Mouse (Mus musculus): ENCODE data around the gene Card9. TPM values are rescaled to one million over a fixed set of nuclear protein-coding genes. Genes with fewer than 3 reads are reported as not detected.

Gene Card9
- total RNA-seq, 2 experiments from 2014 or later, result 1.1 to 1.2 TPM

DNA sequence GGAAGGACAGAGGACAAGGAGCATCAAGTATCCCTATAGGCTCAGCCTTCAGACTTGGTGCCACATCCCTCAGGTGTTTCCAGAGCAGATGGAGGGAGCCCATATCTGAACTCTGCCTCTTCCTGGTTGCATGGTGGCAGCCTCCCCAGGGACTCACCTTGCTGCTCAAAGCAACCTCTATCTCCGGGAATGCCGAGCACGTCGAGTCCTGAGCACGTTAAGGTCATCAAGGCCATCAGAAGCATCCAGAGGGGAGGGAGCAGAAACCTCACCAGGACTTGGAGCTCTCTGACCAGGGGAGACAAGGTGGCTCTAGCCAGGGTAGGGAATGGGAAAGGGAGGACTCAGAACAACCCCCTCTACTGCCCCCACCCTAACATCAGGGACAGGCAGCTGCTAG lies 2.8 kb upstream of the Card9 start:
- no peak for DNase-seq (ENCODE audit: low spot score in 2 of 2)

DNA sequence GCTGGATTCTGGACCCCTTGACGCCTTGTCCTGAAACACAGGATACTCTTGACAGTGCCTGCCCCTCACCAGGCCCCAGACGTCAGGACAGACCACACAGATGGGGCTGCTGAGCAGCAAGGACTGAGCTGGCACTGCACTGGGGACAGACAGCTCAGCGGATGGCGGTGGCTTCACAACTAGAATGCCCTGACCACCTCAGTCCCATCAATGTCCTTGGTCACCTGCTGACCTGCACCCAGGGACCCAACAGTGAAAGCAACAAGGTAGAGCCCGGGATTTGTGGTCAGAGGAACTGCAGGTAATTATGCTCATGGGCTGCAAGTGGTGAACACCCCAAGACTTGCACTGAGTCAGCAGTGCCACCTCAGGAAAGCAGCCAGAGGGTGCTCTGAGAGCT lies 2.3 kb upstream of the Card9 start:
- no peak for DNase-seq (ENCODE audit: low spot score in 2 of 2)

DNA sequence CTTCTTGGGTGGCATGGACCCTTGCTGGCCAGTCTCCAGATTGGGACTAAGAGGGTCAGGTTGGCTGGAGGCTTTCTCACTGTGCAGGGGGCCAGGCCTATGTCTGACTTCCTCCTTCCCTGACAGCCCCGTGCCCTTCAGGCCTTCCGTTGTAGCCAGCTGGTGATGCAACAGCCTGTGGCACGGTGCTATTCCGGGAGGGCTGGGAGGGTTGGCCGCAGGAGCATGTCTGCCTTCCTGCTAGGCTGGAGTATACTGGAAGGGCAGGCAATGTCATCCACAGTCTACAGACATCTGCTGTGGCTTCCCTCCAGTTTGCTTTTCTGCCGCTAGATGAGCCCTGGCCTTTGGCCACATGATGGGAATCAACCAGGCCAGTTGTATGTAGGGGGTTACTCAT lies 735 bp downstream of the Card9 start:
- DNase-seq (ENCODE audit: low spot score in 2 of 2), result no peak

DNA sequence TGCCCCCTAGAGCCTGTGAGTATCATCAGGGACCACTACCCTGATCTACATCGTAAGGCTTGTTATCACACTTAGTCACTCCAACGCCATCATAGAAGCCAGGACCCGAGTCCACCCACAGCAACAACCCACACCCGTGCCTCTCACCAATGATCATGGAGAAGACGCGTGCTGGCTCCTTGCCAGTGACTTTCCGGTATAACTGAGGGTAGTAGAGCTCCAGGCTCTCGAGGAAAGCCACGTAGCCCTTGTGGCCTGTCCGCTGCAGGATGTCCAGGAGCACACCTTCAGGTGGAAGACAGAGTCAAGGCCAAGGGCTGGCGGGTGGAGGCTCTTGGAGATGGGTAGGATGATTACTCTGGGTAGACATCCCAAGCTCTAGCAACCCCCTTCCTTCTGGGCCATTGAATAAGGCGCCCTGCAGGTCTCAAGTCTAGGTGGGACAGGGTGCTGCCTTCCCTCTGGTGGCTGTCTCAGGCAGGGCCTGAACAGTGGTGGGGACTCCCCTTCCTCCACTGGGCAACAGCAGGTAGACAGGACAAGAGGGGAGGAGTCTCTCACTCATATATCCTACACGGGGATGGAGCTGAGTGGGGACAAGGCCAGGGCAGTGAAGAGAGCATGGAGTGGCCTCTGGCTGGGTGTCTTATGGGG lies 1.9 kb downstream of the Card9 start:
- no peak for DNase-seq (ENCODE audit: low spot score in 2 of 2)

DNA sequence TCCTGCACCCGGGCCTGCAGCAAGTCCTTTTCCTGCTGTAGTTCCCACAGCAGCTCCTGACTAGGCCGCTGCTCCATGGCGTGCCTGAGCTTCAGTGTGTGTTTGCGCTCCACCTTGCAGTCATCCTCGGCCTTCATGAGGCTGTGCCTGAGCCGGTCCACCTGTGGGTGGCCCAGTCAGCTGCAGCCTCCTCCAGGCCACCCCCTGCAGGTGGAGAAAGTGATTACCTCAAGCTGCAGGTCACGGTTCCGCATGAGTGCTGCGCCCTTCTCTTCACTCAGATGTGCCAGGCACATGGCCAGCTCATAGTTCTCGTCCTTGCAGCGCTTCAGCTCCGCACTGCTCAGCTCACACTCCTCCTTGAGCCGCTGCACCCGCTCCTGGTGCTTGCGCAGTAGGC lies 3.2 kb downstream of the Card9 start:
- DNase-seq (ENCODE audit: low spot score in 2 of 2), result no peak

DNA sequence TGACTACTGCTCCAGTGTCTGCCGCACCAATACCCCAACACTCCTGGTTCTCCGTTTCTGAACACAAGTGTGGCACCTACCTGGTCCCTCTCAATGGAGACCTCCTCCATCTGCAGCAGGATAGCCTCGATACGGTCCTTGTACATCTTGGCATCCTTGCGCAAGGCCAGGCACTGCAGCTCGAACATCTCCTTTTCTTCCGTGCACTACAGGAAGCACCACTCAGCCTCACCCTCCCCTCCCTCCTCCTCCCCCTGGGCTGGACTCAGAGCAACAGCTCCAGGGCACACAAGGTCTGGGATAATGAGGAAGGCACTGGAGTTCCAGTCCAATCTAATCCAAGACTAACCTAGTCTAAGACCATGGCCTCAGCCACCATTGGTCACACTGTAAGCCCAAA lies 4.0 kb downstream of the Card9 start:
- DNase-seq (ENCODE audit: low spot score in 2 of 2), result no peak

DNA sequence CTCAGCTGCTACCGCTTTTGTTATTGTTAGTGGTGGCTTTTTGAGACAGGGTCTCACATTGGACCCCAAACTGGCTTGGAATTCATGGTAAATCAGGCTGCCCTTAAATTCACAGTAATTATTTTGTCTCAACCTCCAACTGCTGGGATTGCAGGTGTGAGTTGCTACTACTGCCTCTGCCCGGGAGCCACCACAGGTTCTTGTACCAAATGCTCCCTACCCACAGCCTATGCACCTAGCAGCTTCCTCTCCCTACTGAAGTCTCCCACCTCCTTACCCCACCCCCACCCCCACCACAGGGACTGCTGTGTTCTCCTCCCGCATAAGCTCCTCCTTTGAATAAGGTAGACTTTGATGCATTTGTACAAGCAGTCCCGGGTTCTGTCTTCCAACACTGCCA lies 4.5 kb downstream of the Card9 start:
- DNase-seq (ENCODE audit: low spot score in 2 of 2), result no peak

DNA sequence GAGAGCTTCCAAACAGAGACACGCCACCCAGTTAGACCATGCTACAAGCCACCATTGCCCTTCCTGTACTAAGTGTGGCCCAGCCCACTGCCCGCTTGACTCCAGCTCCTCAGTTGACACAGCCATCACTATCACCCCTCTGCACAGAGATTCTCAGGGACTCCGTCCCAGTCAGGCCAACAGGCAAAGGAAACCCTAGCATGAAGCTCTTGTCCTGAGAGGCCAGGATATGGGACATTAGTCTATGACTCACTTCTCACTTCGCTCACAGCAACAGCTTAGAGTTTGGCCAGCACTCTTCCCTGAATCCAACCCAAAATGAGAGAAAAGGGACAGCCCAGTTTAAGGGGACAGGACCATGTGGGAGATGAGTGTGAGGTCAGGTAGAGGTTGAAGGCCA lies 6.3 kb downstream of the Card9 start:
- DNase-seq (ENCODE audit: low spot score in 2 of 2), result no peak

DNA sequence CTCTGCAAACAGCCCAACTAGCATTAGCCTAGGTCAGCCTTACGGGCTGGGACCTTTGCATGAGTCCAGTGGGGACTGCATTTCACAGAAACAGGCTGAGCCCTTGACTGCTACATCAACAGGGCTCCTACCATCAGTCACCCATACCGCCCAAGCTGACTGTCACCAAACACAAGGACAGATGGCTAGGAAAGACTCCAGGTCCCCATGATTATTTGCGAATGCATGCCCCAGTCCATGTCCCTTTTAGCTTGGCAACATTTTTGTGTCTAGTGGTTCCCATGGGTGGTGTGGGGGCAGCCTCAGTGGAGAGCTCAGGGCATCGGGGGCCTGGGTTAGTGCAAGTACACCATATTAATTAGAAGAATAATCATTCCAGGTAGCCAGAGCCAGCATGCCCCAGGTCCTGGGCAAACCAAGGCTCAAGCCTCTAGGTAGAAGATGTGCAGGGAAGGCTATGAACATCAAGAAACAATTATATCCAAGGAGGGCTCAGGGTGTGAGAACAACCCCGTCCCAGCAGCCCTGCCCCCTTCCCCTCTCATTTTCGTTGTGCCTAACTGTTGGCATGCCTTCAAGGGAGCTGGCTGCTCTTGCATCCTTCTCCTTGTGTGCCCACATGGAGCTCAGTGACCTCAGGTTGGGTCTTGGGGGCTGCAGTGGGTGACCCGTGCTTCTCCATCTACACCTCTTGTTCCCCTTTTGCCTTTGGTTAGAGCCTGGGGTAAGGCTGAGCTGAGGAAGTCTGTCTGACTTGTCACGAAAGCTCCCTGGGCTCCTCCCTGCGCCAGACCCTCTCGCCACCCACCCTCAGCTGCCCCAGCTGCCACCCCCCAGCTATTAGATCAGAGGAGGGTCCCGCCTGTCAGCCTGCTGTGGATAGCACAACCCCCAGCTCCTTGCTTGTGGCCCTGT lies 7.4 kb downstream of the Card9 start:
- no peak for DNase-seq (ENCODE audit: low spot score in 2 of 2)

DNA sequence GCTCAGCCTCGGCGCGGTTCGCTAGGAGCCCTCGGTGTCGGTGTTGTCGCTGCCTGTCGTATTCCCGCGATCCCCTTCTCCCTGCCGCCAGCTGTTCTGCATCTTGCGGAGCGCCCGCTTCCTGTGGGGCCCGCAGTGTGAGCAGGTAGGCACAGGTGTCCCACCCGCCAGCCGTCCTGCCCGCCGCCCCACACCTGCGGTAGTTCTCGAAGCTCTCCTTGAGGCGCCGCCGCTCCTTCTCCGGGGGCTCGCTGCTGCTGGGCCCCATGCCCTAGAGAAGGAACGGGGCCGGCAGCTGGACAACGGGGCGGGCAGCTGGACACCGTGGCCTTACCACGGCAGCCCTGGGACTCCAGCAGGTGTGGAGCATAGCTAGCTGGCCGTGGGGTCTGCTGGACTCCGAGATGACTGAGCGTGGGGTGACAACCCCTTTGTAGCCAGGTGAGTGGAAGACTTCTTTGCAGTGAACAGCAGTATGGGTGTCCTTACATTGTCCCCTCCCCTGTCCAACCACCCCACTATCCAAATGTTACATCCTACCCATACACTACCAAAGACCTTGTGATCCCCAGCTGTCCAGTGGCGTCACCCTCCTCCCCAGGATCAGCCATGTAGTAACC lies 8.3 kb downstream of the Card9 start:
- DNase-seq (ENCODE audit: low spot score in 2 of 2), result no peak

DNA sequence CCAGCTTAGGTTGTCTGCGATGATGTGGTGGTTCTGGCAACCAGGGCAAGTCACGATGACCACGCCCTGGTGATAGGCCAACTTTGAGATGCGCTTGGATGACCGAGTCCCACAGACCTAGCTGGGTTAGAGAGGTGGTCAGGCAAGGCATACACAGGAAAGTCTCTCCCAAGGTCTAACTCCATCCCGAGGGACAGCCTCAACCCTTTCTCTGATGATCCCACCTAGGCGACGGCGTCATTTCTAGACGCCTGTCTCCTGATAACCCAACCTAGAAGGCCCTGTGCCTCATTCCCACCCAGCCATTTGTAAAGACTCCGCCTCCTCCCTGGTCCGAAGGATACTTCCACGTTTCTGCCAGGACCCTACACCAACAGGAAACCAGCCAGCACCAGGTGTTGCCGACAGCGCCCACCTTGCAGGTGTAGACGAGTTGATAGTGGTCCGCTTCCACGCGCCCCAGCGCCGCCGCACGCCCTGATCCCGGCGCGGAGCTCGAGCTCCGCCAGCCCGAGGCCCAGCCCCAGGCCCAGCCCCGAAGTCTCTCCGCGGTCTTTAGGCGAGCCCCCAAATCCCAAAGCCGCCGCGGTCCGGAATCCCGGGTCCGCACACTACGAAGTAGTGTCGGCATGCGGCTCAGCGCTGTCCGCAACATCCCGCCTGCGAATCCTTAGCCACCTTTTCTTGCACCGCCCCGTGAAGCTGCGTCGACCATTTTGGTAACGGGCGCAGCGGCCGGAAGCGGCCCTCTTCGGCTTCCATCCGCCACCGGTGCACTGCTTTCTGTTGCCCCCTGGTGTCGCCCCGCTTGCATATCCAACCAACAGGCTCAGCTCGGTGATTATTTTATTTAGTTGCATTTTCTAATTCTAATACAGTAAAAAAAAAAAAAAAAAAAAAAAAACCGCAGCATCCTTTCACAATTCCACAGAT lies 9.1 kb downstream of the Card9 start, which contains the start of gene Dnlz:
Dnlz (minus strand) TSS at position 753 of the 933 bp plus-strand sequence.
- DNase-seq (ENCODE audit: low spot score in 2 of 2), result peak; percentile 84

DNA sequence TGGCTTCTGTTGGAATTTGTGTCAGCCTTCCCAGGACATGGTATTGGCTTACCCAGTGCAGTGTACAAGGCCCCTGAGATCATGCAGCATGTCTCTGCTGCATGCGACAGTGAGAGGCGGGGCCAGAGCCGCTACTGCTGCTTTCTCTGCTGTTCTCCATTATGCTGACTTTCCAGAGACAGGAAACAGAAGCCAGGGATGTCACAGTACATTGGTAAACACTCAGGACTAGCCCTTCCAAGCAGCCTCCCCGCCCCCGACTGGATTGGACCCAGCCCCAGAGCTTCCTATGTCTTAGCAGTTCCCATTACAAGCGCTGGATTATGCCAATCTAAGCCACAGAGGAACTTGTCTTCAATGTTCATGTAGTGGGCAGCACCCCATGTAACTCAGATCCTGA lies 12.5 kb downstream of the Card9 start:
- DNase-seq (ENCODE audit: low spot score in 2 of 2), result no peak

DNA sequence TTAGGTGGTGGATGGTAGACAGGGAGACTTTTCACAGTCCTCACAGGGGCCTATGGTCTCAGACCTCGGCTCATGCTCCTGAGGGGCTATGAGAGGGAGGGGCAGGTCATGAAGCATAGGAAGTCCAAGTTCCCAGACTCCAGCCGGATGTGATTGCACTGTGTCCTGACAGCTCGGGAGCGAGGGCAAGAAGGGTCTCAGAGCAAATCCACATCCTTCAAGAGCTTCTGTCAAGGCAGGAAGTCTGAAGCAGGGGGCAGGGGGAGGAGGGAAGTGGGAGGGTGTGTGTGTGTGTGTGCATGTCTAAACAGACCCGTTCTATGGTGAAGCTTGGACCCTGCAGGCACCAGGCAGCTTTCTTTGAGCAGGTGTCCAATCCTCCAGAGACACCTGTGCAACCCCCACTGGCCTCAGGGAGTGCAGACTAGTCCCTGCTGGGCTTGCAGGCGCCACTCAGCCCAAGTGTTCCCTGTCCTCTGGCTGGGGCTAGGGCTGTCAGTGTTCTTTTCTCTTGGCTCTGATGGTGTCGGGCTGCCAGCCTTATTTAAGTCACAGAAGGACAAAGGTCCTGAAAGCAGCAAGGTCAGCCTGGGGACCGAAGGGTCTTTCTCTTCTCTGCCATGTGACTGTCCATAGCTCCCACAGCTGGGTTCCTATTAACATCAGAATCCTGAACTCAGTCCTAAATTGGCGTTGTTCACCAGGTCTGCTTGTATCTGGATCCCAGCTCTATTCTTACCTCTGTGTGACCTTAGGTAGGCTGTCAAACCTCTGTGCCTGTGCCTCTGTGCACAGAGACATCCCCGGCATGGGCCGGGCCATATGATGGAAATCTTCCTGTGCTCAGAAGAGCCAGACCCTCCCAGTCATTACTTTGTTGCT lies 17.9 kb downstream of the Card9 start:
- no peak for DNase-seq (ENCODE audit: low spot score in 2 of 2)

DNA sequence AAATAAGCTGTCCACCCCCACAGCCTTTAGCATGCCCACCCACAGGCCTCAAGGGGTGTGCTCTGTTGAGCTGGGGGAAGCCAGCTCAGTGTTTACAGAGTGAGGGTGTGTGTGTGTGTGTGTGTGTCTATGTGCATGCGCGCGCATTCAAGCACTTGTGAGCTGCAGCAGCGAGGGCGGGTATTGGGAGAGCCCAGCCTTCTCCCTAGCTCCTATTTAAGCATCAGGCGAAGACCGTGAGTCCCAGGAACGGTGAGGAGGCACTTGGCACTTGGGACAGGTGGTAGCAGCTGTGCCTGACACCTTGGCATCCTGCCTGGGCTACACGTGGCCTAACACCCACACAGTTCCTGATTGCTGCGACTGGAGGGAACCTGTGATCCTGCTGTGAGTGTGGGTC lies 18.7 kb downstream of the Card9 start:
- DNase-seq (ENCODE audit: low spot score in 2 of 2), result no peak

DNA sequence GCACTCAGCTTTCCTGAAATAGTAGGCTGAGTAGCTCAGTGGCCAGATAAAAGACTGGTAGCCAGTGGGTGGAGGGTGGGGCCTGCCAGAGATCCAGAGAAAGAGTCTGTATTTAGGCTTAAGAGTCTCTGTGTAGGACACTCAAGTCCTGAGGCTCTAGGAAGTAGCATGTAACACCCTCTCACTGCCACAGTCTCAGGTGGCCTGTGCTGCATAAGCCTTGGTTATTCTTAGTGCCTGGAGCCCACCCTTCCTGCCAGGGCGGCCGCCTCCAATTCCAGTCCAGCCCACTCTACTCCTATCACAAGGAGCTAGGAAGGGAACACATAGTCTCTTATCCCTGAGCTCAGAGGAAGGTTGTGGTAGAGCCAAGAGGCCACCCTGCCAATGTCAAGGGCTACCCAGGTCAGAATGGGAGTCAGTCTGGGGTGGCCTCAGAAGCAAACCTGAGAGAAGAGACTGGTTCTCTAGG lies 19.2 kb downstream of the Card9 start:
- DNase-seq (ENCODE audit: low spot score in 2 of 2), result no peak

DNA sequence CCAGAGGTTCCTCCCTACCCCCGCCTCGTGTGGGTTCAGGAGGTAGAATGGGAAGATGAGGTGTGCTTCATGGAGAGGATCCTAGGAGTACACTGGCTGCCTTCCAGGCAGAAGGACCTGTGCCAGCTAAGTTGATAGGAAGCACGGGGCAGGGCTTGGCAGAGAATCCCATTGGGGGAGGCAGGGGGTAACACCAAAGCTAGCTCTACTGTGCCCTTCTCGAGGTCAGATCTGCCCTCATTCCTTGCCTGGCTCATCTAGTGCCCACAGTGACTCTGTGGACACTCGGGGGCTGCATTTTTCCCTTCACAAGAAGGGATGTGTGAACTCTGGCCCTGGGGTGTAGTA lies 21.5 kb downstream of the Card9 start:
- no peak for DNase-seq (ENCODE audit: low spot score in 2 of 2)

DNA sequence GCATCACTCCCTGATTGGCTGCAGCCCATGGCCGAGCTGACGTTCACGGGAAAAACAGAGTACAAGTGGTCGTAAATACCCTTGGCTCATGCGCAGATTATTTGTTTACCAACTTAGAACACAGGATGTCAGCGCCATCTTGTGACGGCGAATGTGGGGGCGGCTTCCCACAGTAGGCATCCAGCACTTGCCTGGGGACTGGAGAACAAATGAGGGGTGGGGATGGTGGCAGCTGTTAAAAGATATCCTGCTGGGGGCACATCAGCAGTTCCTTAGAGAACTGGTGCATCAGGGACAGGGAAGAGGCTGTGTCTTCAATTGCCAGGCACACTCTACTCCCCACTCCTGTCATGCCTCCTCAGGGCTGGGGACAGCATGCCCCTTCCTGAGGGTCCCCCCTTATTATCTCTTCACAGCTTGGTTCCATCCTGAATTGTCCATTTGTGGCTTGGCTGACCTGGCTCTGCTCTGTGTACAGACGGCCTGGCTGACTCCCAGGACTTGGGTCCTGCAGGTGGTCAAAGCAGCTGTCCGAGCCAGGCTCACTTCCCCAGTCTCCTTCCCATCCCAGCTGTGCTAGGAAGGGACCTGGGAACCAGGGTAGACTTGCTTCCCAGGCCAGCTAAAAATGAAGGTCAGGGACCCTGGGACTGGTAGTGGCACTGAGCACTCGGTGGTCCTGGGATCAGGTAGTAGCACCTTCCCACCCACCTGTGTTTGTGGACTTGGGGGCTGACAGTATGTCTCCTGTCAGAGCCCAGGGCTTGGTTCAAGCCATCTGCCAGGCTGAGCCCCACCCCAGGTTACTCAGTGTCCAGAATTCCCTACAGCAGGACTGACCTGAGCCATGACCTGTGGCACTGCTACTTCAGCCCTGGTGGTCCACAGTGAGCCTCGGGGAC lies 22.2 kb downstream of the Card9 start:
- DNase-seq (ENCODE audit: low spot score in 2 of 2), result no peak

DNA sequence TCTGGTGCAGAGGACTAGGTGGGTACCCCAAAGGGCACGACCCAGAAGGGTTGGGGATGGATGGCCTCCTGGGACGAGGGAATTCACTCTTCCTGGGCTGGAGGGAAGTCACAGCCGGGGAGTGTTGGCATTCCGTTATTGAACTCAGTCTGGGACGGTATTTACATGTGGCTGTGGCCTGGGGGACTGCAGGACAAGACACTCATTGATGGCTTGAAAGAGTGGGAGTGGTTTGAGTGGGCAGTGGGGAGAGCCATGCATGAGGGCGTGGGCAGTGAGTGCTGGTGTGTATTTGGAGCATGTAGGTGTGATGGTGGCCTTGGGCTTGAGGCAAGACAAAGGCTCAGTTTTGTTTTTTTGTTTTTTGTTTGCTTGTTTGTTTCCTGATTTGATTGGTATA lies 30.0 kb downstream of the Card9 start:
- no peak for DNase-seq (ENCODE audit: low spot score in 2 of 2)

DNA sequence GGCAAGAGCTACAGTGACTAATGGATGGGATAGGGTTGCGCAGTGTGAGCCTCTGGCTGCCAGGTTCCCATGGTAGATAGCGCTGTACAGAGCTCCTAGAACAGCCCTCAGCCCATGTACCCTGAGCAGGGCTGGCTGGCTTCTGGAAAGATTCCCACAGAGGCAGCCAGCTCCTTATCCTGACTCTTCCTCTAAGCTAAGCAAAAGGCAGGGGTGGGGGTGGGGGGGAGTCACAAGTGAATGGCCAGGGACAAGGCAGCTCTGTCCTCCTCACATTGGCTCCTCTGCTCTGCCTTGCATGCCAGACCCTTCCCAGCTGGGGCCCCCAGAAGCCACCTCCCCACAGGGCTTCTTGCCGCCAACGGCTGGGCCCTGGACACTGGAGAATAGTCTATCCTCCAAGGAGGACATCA lies 30.7 kb downstream of the Card9 start:
- no peak for DNase-seq (ENCODE audit: low spot score in 2 of 2)
